Mouse (Mus musculus): ENCODE data around the gene Ppp1r3g. TPM values are rescaled to one million over a fixed set of nuclear protein-coding genes. Genes with fewer than 3 reads are reported as not detected.

The Ppp1r3g gene
- polyA plus RNA-seq, 1 experiment from 2014 or later: 0.43 TPM

- no peaks in the 10 kb centered on the region for H3K4me1 ChIP-seq
- H3K4me2 ChIP-seq: no peak overlapping the region
- H3K27me3 ChIP-seq (replicated peaks): no peaks in the 10 kb centered on the region
- no peak overlapping the region for H3K27ac ChIP-seq
- H3K4me3 ChIP-seq: no peak overlapping the region
- H3K9ac ChIP-seq: no peak overlapping the region
- ATAC-seq (replicated peaks): no peak
- WGBS: 92% methylated on average over 4 of the region's 4 CpGs
- H3K9me3 ChIP-seq: no peaks in the 10 kb centered on the region
- H3K36me3 ChIP-seq (replicated peaks): no peaks in the 10 kb centered on the region
These were observed 39.0 kb downstream of the Ppp1r3g start for GRCm38 (mm10) chr13:35997606-35998005.

- 91% methylated on average over 1 of the region's 1 CpGs for WGBS
- no peak for ATAC-seq (replicated peaks)
- no peak overlapping the region for H3K4me2 ChIP-seq
- no peaks in the 10 kb centered on the region for H3K9me3 ChIP-seq
- no peaks in the 10 kb centered on the region for H3K36me3 ChIP-seq (replicated peaks)
- no peaks in the 10 kb centered on the region for H3K4me1 ChIP-seq
- H3K4me3 ChIP-seq: no peak overlapping the region
- no peaks in the 10 kb centered on the region for H3K27me3 ChIP-seq (replicated peaks)
- H3K9ac ChIP-seq: no peak overlapping the region
- H3K27ac ChIP-seq: no peak overlapping the region
These were observed 42.2 kb downstream of the Ppp1r3g start for GRCm38 (mm10) chr13:36000798-36001197.

GRCm38 (mm10) chr13:36009981-36010380 is 51.3 kb downstream of the Ppp1r3g start:
- Histone ChIP-seq H3K36me3 (replicated peaks) (no peaks in the 10 kb centered on the region), H3K4me1 (no peaks in the 10 kb centered on the region), H3K27ac (no peak overlapping the region), H3K9me3 (no peaks in the 10 kb centered on the region), H3K4me3 (no peak overlapping the region), H3K27me3 (replicated peaks) (no peaks in the 10 kb centered on the region), H3K9ac (no peak overlapping the region), H3K4me2 (no peak overlapping the region)
- ATAC-seq (replicated peaks): no peak
- WGBS: 72% methylated on average over 2 of the region's 2 CpGs

GRCm38 (mm10) chr13:36015636-36016035 is 57.0 kb downstream of the Ppp1r3g start:
- Histone ChIP-seq H3K9me3 (no peaks in the 10 kb centered on the region), H3K4me1 (peaks cover 19% of the 10 kb centered on the region), H3K36me3 (replicated peaks) (no peaks in the 10 kb centered on the region), H3K4me3 (no peak overlapping the region), H3K27me3 (replicated peaks) (no peaks in the 10 kb centered on the region), H3K9ac (no peak overlapping the region), H3K27ac (no peak overlapping the region), H3K4me2 (no peak overlapping the region)
- 74% methylated on average over 3 of the region's 3 CpGs for WGBS
- ATAC-seq (replicated peaks): no peak

GRCm38 (mm10) chr13:36018017-36018416 is 59.4 kb downstream of the Ppp1r3g start:
- no peak overlapping the region for H3K27ac ChIP-seq
- 80% methylated on average over 2 of the region's 2 CpGs for WGBS
- no peaks in the 10 kb centered on the region for H3K36me3 ChIP-seq (replicated peaks)
- H3K27me3 ChIP-seq (replicated peaks): no peaks in the 10 kb centered on the region
- H3K4me1 ChIP-seq: peaks cover 27% of the 10 kb centered on the region
- H3K9ac ChIP-seq: no peak overlapping the region
- no peak for ATAC-seq (replicated peaks)
- H3K4me2 ChIP-seq: no peak overlapping the region
- H3K9me3 ChIP-seq: no peaks in the 10 kb centered on the region
- no peak overlapping the region for H3K4me3 ChIP-seq

GRCm38 (mm10) chr13:36019309-36020274 is 61.0 kb downstream of the Ppp1r3g start:
- H3K9me3 ChIP-seq: no peaks in the 10 kb centered on the region
- no peaks in the 10 kb centered on the region for H3K36me3 ChIP-seq (replicated peaks)
- 30% methylated on average over 10 of the region's 10 CpGs for WGBS
- H3K4me3 ChIP-seq: no peak overlapping the region
- peaks cover 27% of the 10 kb centered on the region for H3K4me1 ChIP-seq
- H3K9ac ChIP-seq: no peak overlapping the region
- peak overlapping the region; percentile 71 for H3K27ac ChIP-seq
- no peaks in the 10 kb centered on the region for H3K27me3 ChIP-seq (replicated peaks)
- peak; percentile 91 for ATAC-seq (replicated peaks)
- H3K4me2 ChIP-seq: no peak overlapping the region

Other genes starting within 250 kb of the Ppp1r3g start
- gene Rpp40, start 52.5 kb upstream of the Ppp1r3g start, polyA plus RNA-seq (2015; fragmentation: Nextera tagmentation; extraction: Ambion mirVana): 6.0 and 7.5 TPM in 2 replicates
- gene Fars2, start 158.6 kb downstream of the Ppp1r3g start, polyA plus RNA-seq (2015; fragmentation: Nextera tagmentation; extraction: Ambion mirVana): 24.2 and 31.6 TPM in 2 replicates
- 37.8 and 41.1 TPM in 2 replicates for gene Lyrm4, start 158.7 kb downstream of the Ppp1r3g start, polyA plus RNA-seq (2015; fragmentation: Nextera tagmentation; extraction: Ambion mirVana)

Measured in midbrain, embryonic 15.5 days (tissue).